Mouse (Mus musculus) C2C12 (cell line): ENCODE results near the gene Vmn1r26. TPM values are rescaled to one million over a fixed set of nuclear protein-coding genes. Genes with fewer than 3 reads are reported as not detected.
"Not testable (repeated sequence)": the region's sequence is repeated elsewhere in the genome, so short reads cannot be mapped to it uniquely, and the experiment has no call there.

Source experiments
- H3K27me3 ChIP-seq: one replicate; pipeline ENCODE4 v1.6.1; 2011; ENCODE audit not compliant: control insufficient read depth, insufficient read depth, insufficient read length
- H3K36me3 ChIP-seq: one replicate; pipeline ENCODE4 v1.6.1; 2011; ENCODE audit not compliant: control insufficient read depth, insufficient read depth
- H3K4me3 ChIP-seq: one replicate; pipeline ENCODE4 v1.5.1; 2011; ENCODE audit warnings: mild to moderate bottlenecking, control low read depth; ENCODE audit not compliant: poor library complexity, insufficient read depth, severe bottlenecking
- H3K79me2 ChIP-seq: one replicate; pipeline ENCODE4 v1.6.1; 2011; ENCODE audit not compliant: control insufficient read depth, insufficient read depth
- H3K79me3 ChIP-seq: one replicate; pipeline ENCODE4 v1.6.1; 2011; ENCODE audit warnings: low read depth, control low read depth
- H3ac ChIP-seq: one replicate; pipeline ENCODE3; 2011; ENCODE audit warnings: low read depth; ENCODE audit not compliant: control insufficient read depth, insufficient read length
- CEBPB ChIP-seq: IDR thresholded peaks from one replicate; pipeline ENCODE4 v1.6.1; 2011; ENCODE audit warnings: low read depth, mild to moderate bottlenecking, control low read depth, moderate library complexity
- CTCF ChIP-seq: IDR thresholded peaks from one replicate; pipeline ENCODE4 v1.5.1; 2011; ENCODE audit not compliant: control insufficient read depth, insufficient read depth, insufficient read length
- FOSL1 ChIP-seq: IDR thresholded peaks from one replicate; pipeline ENCODE4 v1.8.0; 2011; ENCODE audit warnings: mild to moderate bottlenecking, low read length; ENCODE audit not compliant: poor library complexity, insufficient read depth, severe bottlenecking
- MAX ChIP-seq: IDR thresholded peaks from one replicate; pipeline ENCODE4 v1.6.1; 2011; ENCODE audit warnings: mild to moderate bottlenecking, control low read depth
- MYOD1 ChIP-seq: IDR thresholded peaks from one replicate; pipeline ENCODE4 v1.6.1; 2011; ENCODE audit warnings: low read depth; ENCODE audit not compliant: control insufficient read depth, insufficient read length
- MYOG ChIP-seq: IDR thresholded peaks from one replicate; pipeline ENCODE4 v1.6.1; 2011; ENCODE audit not compliant: control insufficient read depth, insufficient read length; ENCODE audit errors: extremely low read depth
- USF1 ChIP-seq: IDR thresholded peaks from one replicate; pipeline ENCODE4 v1.6.1; 2011; ENCODE audit warnings: low read depth, mild to moderate bottlenecking, control low read depth, moderate library complexity
- long read RNA-seq, 2 experiments: library from polyadenylated mRNA; unstranded; transcript quantifications; one replicate each; pipeline ENCODE4 v2.0.0; 2019 to 2020
- polyA plus RNA-seq: library from polyadenylated mRNA; unstranded; fragments of >200 nt; fragmentation: generic; extraction: Trizol; gene quantifications from one replicate; pipeline ENCODE4 v1.2.1, GENCODE M21; 2012; ENCODE audit warnings: missing spikeins

The Vmn1r26 gene
- not detected for polyA plus RNA-seq
- long read RNA-seq, experiment 1: 0 reads
- long read RNA-seq, experiment 2: 0 reads

- Histone ChIP-seq H3K79me3 (no peaks in the 10 kb centered on the region), H3K4me3 (no peak within 1 kb of the TSS), H3K36me3 (no peaks in the 10 kb centered on the region), H3K79me2 (no peaks in the 10 kb centered on the region), H3K27me3 (no peaks in the 10 kb centered on the region), H3ac (no peak within 1 kb of the TSS)
- TF ChIP-seq MYOD1 (no peak), CEBPB (no peak), MAX (no peak), CTCF (no peak), FOSL1 (no peak), MYOG (no peak), USF1 (no peak)
These were observed at the start of gene Vmn1r26 for GRCm38 (mm10) chr6:58015059-58015458. TSS of gene Vmn1r26 (minus strand) at chr6:58015159.

DNA sequence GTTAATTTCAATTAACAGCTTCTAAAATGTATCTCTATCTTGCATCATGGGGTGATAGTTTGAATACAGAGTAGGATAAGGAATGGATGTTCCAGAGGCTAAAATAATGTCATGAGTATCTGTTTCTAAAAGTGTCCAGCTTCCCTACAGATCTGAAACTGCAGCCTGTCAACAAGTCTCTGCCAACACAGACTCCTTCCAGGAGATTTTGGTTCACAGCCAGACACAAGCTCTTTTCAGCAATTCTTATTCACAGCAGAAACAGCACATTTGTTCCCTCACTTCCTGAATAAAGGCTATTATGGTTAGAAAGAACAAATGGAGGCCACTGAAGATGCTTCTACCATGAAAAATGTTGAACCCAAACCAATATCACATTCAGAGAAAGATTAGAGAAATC is 29.1 kb upstream of the Vmn1r26 start:
- no peaks in the 10 kb centered on the region for H3K79me3 ChIP-seq
- H3K36me3 ChIP-seq: no peaks in the 10 kb centered on the region
- no peak overlapping the region for H3ac ChIP-seq
- TF ChIP-seq MAX: no peak
- TF ChIP-seq USF1: no peak
- TF ChIP-seq FOSL1: no peak
- TF ChIP-seq CEBPB: no peak
- no peak for TF ChIP-seq CTCF
- no peak for TF ChIP-seq MYOG
- TF ChIP-seq MYOD1: no peak
- H3K27me3 ChIP-seq: no peaks in the 10 kb centered on the region
- H3K4me3 ChIP-seq: no peak overlapping the region
- no peaks in the 10 kb centered on the region for H3K79me2 ChIP-seq

GRCm38 (mm10) chr6:58017478-58017877 is 2.5 kb upstream of the Vmn1r26 start:
- H3ac ChIP-seq, H3K79me3 ChIP-seq, H3K79me2 ChIP-seq, H3K27me3 ChIP-seq, H3K4me3 ChIP-seq, H3K36me3 ChIP-seq: not testable (repeated sequence)

DNA sequence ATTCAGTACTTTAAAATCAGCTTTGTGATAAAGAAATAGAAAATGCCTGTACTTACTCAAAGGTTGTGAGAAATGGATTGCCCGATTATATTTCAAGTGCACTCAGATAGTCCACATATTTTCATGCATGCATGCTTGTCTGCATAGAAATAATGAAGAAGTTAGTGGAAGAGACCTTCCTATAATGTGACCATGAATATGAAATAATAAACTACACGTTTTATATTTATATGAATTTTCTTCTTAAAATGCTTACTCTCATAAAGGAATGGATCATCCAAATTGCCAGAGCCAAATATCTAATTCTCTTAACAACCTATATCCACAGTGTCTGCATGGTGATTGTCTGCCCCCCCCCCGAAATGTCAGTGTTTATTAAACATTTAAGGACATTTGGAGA is 34.2 kb downstream of the Vmn1r26 start, which contains the start of gene Vmn1r25:
Gene Vmn1r25, minus strand, starts transcription at position 101 of the 400 bp plus-strand sequence.
- H3K36me3 ChIP-seq: no peaks in the 10 kb centered on the region
- no peaks in the 10 kb centered on the region for H3K79me2 ChIP-seq
- TF ChIP-seq CTCF (no peak), USF1 (no peak), MYOG (no peak), MAX (no peak), MYOD1 (no peak), FOSL1 (no peak), CEBPB (no peak)
- H3K4me3 ChIP-seq: no peak within 1 kb of the TSS
- H3K27me3 ChIP-seq: no peaks in the 10 kb centered on the region
- H3K79me3 ChIP-seq: no peaks in the 10 kb centered on the region
- no peak within 1 kb of the TSS for H3ac ChIP-seq

- not testable (repeated sequence) for H3K36me3 ChIP-seq, H3K4me3 ChIP-seq, H3K79me3 ChIP-seq, H3K79me2 ChIP-seq, H3K27me3 ChIP-seq, H3ac ChIP-seq
These were observed 53.6 kb downstream of the Vmn1r26 start, which contains the start of gene Vmn1r24 for GRCm38 (mm10) chr6:57961403-57961802. TSS of gene Vmn1r24 (minus strand) at chr6:57961503.

Other genes with a start within 250 kb of the Vmn1r26 start
- 15.2 TPM for gene Vopp1, start 190.0 kb downstream of the Vmn1r26 start, polyA plus RNA-seq
- gene Vmn1r21, start 164.8 kb downstream of the Vmn1r26 start, polyA plus RNA-seq: not detected
- not detected for gene Vmn1r22, start 107.1 kb downstream of the Vmn1r26 start, polyA plus RNA-seq
- not detected for gene Vmn1r23, start 88.3 kb downstream of the Vmn1r26 start, polyA plus RNA-seq
- not detected for gene Vmn1r24, start 53.7 kb downstream of the Vmn1r26 start, polyA plus RNA-seq
- not detected for gene Vmn1r25, start 34.3 kb downstream of the Vmn1r26 start, polyA plus RNA-seq
- gene Vmn1r27, start 203.7 kb upstream of the Vmn1r26 start, polyA plus RNA-seq: not detected
- not detected for gene Vmn1r28, start 246.9 kb upstream of the Vmn1r26 start, polyA plus RNA-seq